ENCODE assay signal across 21 mouse cellular contexts in genomic region chr5:143036052-143036451, GRCm38 (mm10).
DNase-seq lines count a peak whose midpoint lies in the region; ATAC-seq and TF ChIP-seq lines count a peak whose summit lies in the region.
"Had no signal": no experiment of that assay in that cellular context is flagged by ENCODE, and none has a peak within 500 bp of the region (broad histone marks: within the 10 kb centered on the region; RNA-seq: fewer than 3 reads in every experiment).

No protein-coding gene starts in this region.

- no peak for DNase-seq in heart, embryonic 10.5 days (ENCODE audit: low spot score)
- DNase-seq in midbrain, postnatal 0 days (ENCODE audit: low spot score) = no peak
- DNase-seq in midbrain, embryonic 11.5 days (ENCODE audit: low spot score, missing footprints) = no peak
- DNase-seq in midbrain, embryonic 14.5 days = no peak
- no peak for DNase-seq in urinary bladder, adult 2 months (ENCODE audit: low spot score)
- DNase-seq: cerebellum, adult 11-12 months; forebrain, postnatal 0 days; gastrocnemius, postnatal 25 days; heart, postnatal 10 days; kidney, postnatal 25 days; lung, postnatal 10 days; retina, postnatal 1 day; spleen, adult 18-20 months had no signal

- 77% methylated on average over 1 of the region's 1 CpGs for WGBS in heart, embryonic 13.5 days
- 81% methylated on average over 1 of the region's 1 CpGs for WGBS in heart, embryonic 10.5 days
- WGBS in midbrain, postnatal 0 days = 96% methylated on average over 1 of the region's 1 CpGs
- 93% methylated on average over 1 of the region's 1 CpGs for WGBS in midbrain, embryonic 11.5 days
- WGBS in liver, embryonic 12.5 days (ENCODE audit: insufficient replicate concordance) = 57% methylated on average over 1 of the region's 1 CpGs
- WGBS in midbrain, embryonic 14.5 days = 93% methylated on average over 1 of the region's 1 CpGs

- no peaks in the 10 kb centered on the region for H3K27me3 ChIP-seq in heart, embryonic 13.5 days (replicated peaks)
- H3K27me3 ChIP-seq in heart, embryonic 10.5 days (ENCODE audit: insufficient read depth, poor library complexity, severe bottlenecking) = no peaks in the 10 kb centered on the region
- no peaks in the 10 kb centered on the region for H3K27me3 ChIP-seq in midbrain, postnatal 0 days (ENCODE audit: insufficient read depth, low read length)
- H3K27me3 ChIP-seq in midbrain, embryonic 11.5 days (ENCODE audit: control insufficient read depth, insufficient read depth, low read length) = no peaks in the 10 kb centered on the region
- no peaks in the 10 kb centered on the region for H3K27me3 ChIP-seq in liver, embryonic 12.5 days (replicated peaks)
- H3K27me3 ChIP-seq in midbrain, embryonic 14.5 days (ENCODE audit: control insufficient read depth, insufficient read depth, low read length) = no peaks in the 10 kb centered on the region
- H3K27me3 ChIP-seq: embryonic facial prominence, embryonic 13.5 days; limb, embryonic 13.5 days; midbrain, embryonic 13.5 days; neural tube, embryonic 12.5 days had no signal

- no peak overlapping the region for H3K4me3 ChIP-seq in heart, embryonic 13.5 days
- H3K4me3 ChIP-seq in heart, embryonic 10.5 days = no peak overlapping the region
- no peak overlapping the region for H3K4me3 ChIP-seq in midbrain, postnatal 0 days (ENCODE audit: low read depth, low read length)
- H3K4me3 ChIP-seq in midbrain, embryonic 11.5 days (ENCODE audit: low read depth, low read length) = no peak overlapping the region
- no peak overlapping the region for H3K4me3 ChIP-seq in liver, embryonic 12.5 days
- no peak overlapping the region for H3K4me3 ChIP-seq in midbrain, embryonic 14.5 days (replicated peaks; ENCODE audit: low read depth, low read length)
- H3K4me3 ChIP-seq: embryonic facial prominence, embryonic 13.5 days; limb, embryonic 13.5 days; midbrain, embryonic 13.5 days; neural tube, embryonic 12.5 days had no signal

- H3K4me1 ChIP-seq in heart, embryonic 13.5 days = peaks cover 41% of the 10 kb centered on the region
- peaks cover 43% of the 10 kb centered on the region for H3K4me1 ChIP-seq in heart, embryonic 10.5 days
- no peaks in the 10 kb centered on the region for H3K4me1 ChIP-seq in midbrain, postnatal 0 days (ENCODE audit: insufficient read depth, low read length)
- no peaks in the 10 kb centered on the region for H3K4me1 ChIP-seq in midbrain, embryonic 11.5 days (ENCODE audit: control insufficient read depth, insufficient read depth, low read length)
- H3K4me1 ChIP-seq in liver, embryonic 12.5 days = peaks cover 57% of the 10 kb centered on the region
- H3K4me1 ChIP-seq in midbrain, embryonic 14.5 days (ENCODE audit: control insufficient read depth, insufficient read depth, low read length) = no peaks in the 10 kb centered on the region

- ATAC-seq in heart, embryonic 13.5 days (ENCODE audit: extremely low read depth, insufficient number of reproducible peaks, low FRiP score, low TSS enrichment) = no peak
- no peak for ATAC-seq in midbrain, postnatal 0 days (ENCODE audit: low FRiP score)
- no peak for ATAC-seq in midbrain, embryonic 11.5 days (ENCODE audit: low FRiP score)
- peak; percentile 82 for ATAC-seq in liver, embryonic 12.5 days
- no peak for ATAC-seq in monocyte, adult 5-6 weeks (replicated peaks; ENCODE audit: insufficient number of reproducible peaks, low FRiP score, low TSS enrichment, poor library complexity, severe bottlenecking)
- ATAC-seq in midbrain, embryonic 14.5 days (ENCODE audit: low FRiP score, low TSS enrichment) = no peak
- ATAC-seq: forebrain, postnatal 0 days; inflammation-experienced regulatory T-cells, adult 6 months; midbrain, embryonic 13.5 days had no signal

- no peak overlapping the region for H3K27ac ChIP-seq in heart, embryonic 13.5 days (replicated peaks)
- no peak overlapping the region for H3K27ac ChIP-seq in heart, embryonic 10.5 days
- no peak overlapping the region for H3K27ac ChIP-seq in midbrain, postnatal 0 days (ENCODE audit: low read depth, low read length)
- no peak overlapping the region for H3K27ac ChIP-seq in midbrain, embryonic 11.5 days (ENCODE audit: low read depth, low read length)
- peak overlapping the region; percentile 46; the same call in 1 of the 2 replicates for H3K27ac ChIP-seq in liver, embryonic 12.5 days
- no peak overlapping the region for H3K27ac ChIP-seq in midbrain, embryonic 14.5 days (replicated peaks; ENCODE audit: low read depth, low read length)
- H3K27ac ChIP-seq: embryonic facial prominence, embryonic 13.5 days; limb, embryonic 13.5 days; midbrain, embryonic 13.5 days; neural tube, embryonic 12.5 days had no signal

- H3K4me2 ChIP-seq in heart, embryonic 13.5 days = no peak overlapping the region
- no peak overlapping the region for H3K4me2 ChIP-seq in midbrain, postnatal 0 days (ENCODE audit: low read depth, low read length, poor library complexity, severe bottlenecking)
- no peak overlapping the region for H3K4me2 ChIP-seq in midbrain, embryonic 11.5 days
- peak overlapping the region; percentile 26; the same call in 1 of the 2 replicates for H3K4me2 ChIP-seq in liver, embryonic 12.5 days
- no peak overlapping the region for H3K4me2 ChIP-seq in midbrain, embryonic 14.5 days (ENCODE audit: low read length)
- H3K4me2 ChIP-seq: embryonic facial prominence, embryonic 13.5 days; limb, embryonic 13.5 days; midbrain, embryonic 13.5 days; neural tube, embryonic 12.5 days had no signal

- H3K9me3 ChIP-seq in heart, embryonic 13.5 days = no peaks in the 10 kb centered on the region
- no peaks in the 10 kb centered on the region for H3K9me3 ChIP-seq in heart, embryonic 10.5 days
- no peaks in the 10 kb centered on the region for H3K9me3 ChIP-seq in midbrain, postnatal 0 days (ENCODE audit: low read length)
- H3K9me3 ChIP-seq in midbrain, embryonic 11.5 days (ENCODE audit: control insufficient read depth, low read length) = no peaks in the 10 kb centered on the region
- H3K9me3 ChIP-seq in liver, embryonic 12.5 days (replicated peaks) = no peaks in the 10 kb centered on the region
- no peaks in the 10 kb centered on the region for H3K9me3 ChIP-seq in midbrain, embryonic 14.5 days (ENCODE audit: control insufficient read depth, low read length)
- H3K9me3 ChIP-seq: embryonic facial prominence, embryonic 13.5 days; limb, embryonic 13.5 days; midbrain, embryonic 13.5 days; neural tube, embryonic 12.5 days had no signal

- H3K36me3 ChIP-seq in heart, embryonic 13.5 days = peaks cover 9% of the 10 kb centered on the region
- peaks cover 11% of the 10 kb centered on the region; the same call in 1 of the 2 replicates for H3K36me3 ChIP-seq in heart, embryonic 10.5 days
- H3K36me3 ChIP-seq in midbrain, postnatal 0 days (ENCODE audit: insufficient read depth, low read length) = 0 out of 2 replicates have a peak, but pooled peaks cover 2% of the 10 kb centered on the region
- no peaks in the 10 kb centered on the region for H3K36me3 ChIP-seq in midbrain, embryonic 11.5 days (ENCODE audit: control insufficient read depth, insufficient read depth, low read length)
- H3K36me3 ChIP-seq in liver, embryonic 12.5 days = peaks cover 29% of the 10 kb centered on the region
- H3K36me3 ChIP-seq in midbrain, embryonic 14.5 days (ENCODE audit: control insufficient read depth, insufficient read depth, low read length) = no peaks in the 10 kb centered on the region
- H3K36me3 ChIP-seq: neural tube, embryonic 12.5 days had no signal

- 0 out of 2 replicates have a peak overlapping the region, but pooled peaks have one; percentile 24 for H3K9ac ChIP-seq in heart, embryonic 13.5 days
- no peak overlapping the region for H3K9ac ChIP-seq in midbrain, postnatal 0 days (replicated peaks; ENCODE audit: low read length, poor library complexity, severe bottlenecking)
- no peak overlapping the region for H3K9ac ChIP-seq in midbrain, embryonic 11.5 days (ENCODE audit: low read length)
- no peak overlapping the region; the same call in 1 of the 2 replicates for H3K9ac ChIP-seq in liver, embryonic 12.5 days
- H3K9ac ChIP-seq in midbrain, embryonic 14.5 days (replicated peaks; ENCODE audit: low read length) = no peak overlapping the region
- H3K9ac ChIP-seq: embryonic facial prominence, embryonic 13.5 days; forebrain, postnatal 0 days; limb, embryonic 13.5 days; midbrain, embryonic 13.5 days; neural tube, embryonic 12.5 days had no signal

- TF ChIP-seq CTCF in midbrain, postnatal 0 days (IDR thresholded peaks at IDR 0.05) = 0 out of 2 replicates have a peak, but pooled peaks have one; percentile 3
